Mouse (Mus musculus) heart, postnatal 0 days (tissue): ENCODE data around the gene Comtd1.

ENCODE experiments used
- CTCF ChIP-seq: IDR thresholded peaks from 2 replicates; pipeline ENCODE4 v1.5.1; 2016; ENCODE audit warnings: antibody characterized with exemption, control low read depth, low read depth
- EP300 ChIP-seq: IDR thresholded peaks from 2 replicates; pipeline ENCODE4 v1.6.1; 2016; ENCODE audit warnings: antibody characterized with exemption, low read depth

DNA sequence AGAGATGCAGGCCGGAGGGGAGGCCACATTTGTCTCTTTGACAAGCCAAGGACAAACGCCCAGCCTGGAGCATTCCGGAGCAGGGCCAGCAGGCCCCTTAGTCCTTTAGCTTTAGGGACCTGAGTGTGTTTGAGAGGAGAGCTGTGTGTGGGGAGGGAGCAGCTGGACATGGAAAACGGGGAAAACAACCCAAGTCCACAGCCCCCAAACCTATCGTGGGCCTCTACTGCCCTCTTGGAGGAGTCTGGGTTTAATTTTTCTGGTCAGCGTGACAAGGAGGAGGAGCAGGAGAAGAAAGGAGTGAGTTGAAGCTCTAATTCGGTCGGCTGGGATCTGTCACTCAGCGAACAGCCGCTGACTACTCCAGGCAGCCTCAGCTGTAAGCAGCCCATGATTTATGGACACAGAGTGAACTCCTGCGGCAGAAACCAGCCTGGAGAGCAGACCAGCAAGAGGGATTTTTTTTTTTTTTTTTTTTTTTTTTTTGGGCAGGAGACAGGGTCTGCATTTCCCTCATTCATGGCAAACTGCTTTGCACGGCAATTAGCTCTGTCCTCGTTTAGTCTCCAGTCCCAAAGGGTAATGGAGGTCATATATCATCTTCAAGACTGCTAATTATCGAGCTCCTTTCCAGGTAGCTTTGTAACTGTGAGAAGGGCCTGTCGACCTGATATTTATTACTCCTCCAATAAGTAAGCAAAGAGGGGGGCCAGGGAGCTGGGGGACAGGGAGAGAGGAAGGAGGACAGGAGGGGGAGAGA, 43.0 kb upstream of the Comtd1 start:
- TF ChIP-seq CTCF (no peak), EP300 (no peak)
